Mouse (Mus musculus) thymus, adult 2 months (tissue): ENCODE measurements around the gene Gm20388. TPM values are rescaled to one million over a fixed set of nuclear protein-coding genes. Genes with fewer than 3 reads are reported as not detected.

ENCODE experiments used
- DNase-seq: peaks from one replicate; pipeline ENCODE4 v3.0.0; 2021
- H3K27ac ChIP-seq: fragments of 200-500 bp; 2 replicates; pipeline ENCODE4 v1.5.1; 2012; ENCODE audit warnings: low read length, control low read depth; ENCODE audit not compliant: control insufficient read depth, insufficient read depth
- H3K27me3 ChIP-seq: fragments of 200-500 bp; 2 replicates; pipeline ENCODE4 v1.6.1; 2012; ENCODE audit warnings: mild to moderate bottlenecking, low read length, moderate library complexity, mixed read lengths; ENCODE audit not compliant: control insufficient read depth, insufficient read depth
- H3K36me3 ChIP-seq: fragments of 200-500 bp; 2 replicates; pipeline ENCODE4 v1.6.1; 2012; ENCODE audit warnings: mild to moderate bottlenecking, low read length, moderate library complexity; ENCODE audit not compliant: control insufficient read depth, insufficient read depth
- H3K4me1 ChIP-seq: fragments of 200-500 bp; replicated peaks from 2 replicates; pipeline ENCODE4 v1.6.1; 2012; ENCODE audit warnings: low read length; ENCODE audit not compliant: control insufficient read depth, insufficient read depth
- H3K4me3 ChIP-seq: fragments of 200-500 bp; 2 replicates; pipeline ENCODE4 v1.5.1; 2012; ENCODE audit warnings: mild to moderate bottlenecking, low read length, control low read depth, moderate library complexity; ENCODE audit not compliant: control insufficient read depth, insufficient read depth
- CTCF ChIP-seq: fragments of 200-500 bp; IDR thresholded peaks from 2 replicates; pipeline ENCODE4 v1.5.1; 2012; ENCODE audit warnings: mild to moderate bottlenecking, control low read depth, low read length, moderate library complexity, borderline replicate concordance; ENCODE audit not compliant: control insufficient read depth, poor library complexity, insufficient read depth; ENCODE audit errors: extremely low read depth
- POLR2A ChIP-seq: fragments of 200-500 bp; IDR thresholded peaks from 2 replicates; pipeline ENCODE4 v1.6.1; 2012; ENCODE audit warnings: mild to moderate bottlenecking, low read length, control low read depth, moderate library complexity; ENCODE audit not compliant: control insufficient read depth, poor library complexity, insufficient read depth; ENCODE audit errors: extremely low read depth
- WGBS: fragments of 180-500 bp; shearing (Covaris S2); methylation state at CpG from one replicate; pipeline ENCODE4 v1.1.7; 2018; 5-methylcytosine and 5-hydroxymethylcytosine counted together
- polyA plus RNA-seq: library from polyadenylated mRNA; depleted of rRNA; stranded (reverse); fragments of >200 nt; gene quantifications from 2 replicates; pipeline ENCODE4 v1.2.3, GENCODE M21; 2012

Gene Gm20388
- polyA plus RNA-seq, 1 experiment, result 103 TPM

DNA sequence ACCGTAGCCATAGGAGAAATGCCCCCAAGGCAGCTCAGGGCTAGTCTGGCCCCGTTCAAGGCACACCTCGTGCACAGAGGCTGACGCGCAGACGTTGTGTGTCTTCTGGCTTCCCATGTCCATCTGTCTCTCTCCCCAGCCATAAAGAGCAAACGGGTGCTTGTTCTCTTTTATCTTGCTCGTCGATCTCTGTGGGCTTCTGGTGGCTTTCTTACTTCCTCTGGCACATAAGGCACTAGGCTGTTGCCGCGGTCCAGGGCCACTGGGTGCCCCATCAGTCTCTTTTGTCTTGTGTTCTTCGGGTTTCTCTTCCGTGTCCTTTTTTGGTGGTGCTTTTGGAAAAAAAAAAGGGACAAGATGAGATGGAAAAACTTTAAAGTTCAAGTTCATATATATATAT, 3934.5 kb downstream of the Gm20388 start:
- H3K4me3 ChIP-seq, result no peak overlapping the region
- no peak for DNase-seq
- H3K27ac ChIP-seq, result no peak overlapping the region
- TF ChIP-seq POLR2A (no peak), CTCF (no peak)
- peaks cover 4% of the 10 kb centered on the region for H3K4me1 ChIP-seq
- 12% methylated on average over 13 of the region's 13 CpGs for WGBS
- no peaks in the 10 kb centered on the region for H3K27me3 ChIP-seq
- H3K36me3 ChIP-seq, result peaks cover 6% of the 10 kb centered on the region

DNA sequence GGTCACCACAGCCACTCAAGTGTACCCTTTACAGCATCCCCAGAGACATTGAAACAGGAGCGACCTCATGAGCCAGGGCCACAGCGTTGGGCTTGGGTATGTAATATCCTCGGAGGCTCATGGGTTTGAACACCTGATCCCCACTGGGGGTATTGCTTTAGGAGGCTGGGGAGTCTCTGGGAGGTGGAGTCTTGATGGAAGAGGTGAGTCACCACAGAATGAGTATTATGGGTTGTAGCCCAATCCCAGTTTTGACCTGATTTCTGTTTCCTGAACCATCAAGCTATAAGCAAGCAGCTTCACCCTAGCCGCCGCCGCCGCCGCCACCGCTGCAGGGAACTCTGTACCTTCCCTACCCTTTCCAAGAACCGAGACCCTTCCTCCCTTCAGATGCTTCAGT, 3935.3 kb downstream of the Gm20388 start:
- H3K4me3 ChIP-seq, result no peak overlapping the region
- 96% methylated on average over 10 of the region's 10 CpGs for WGBS
- H3K36me3 ChIP-seq, result peaks cover 6% of the 10 kb centered on the region
- TF ChIP-seq POLR2A (no peak), CTCF (no peak)
- no peaks in the 10 kb centered on the region for H3K27me3 ChIP-seq
- H3K4me1 ChIP-seq, result peaks cover 4% of the 10 kb centered on the region
- H3K27ac ChIP-seq, result no peak overlapping the region
- DNase-seq, result no peak

DNA sequence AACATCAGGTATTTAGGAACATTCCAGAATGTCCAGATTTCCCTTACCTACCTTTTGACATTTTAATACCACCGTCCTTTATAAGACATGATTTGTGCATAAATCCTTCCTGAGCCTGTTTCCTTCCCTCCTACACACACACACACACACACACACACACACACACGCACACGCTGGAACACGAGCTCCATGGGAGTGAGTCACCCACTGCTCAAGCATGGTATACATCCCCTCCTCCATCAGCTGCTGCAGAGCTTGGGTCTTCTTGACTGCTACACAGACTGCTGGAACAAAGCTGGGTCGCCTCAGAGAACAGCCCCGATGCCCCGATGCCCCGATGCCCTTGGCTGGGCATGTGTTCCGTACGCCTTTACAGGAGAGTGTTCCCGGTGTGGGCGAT, 3935.9 kb downstream of the Gm20388 start:
- H3K27me3 ChIP-seq, result no peaks in the 10 kb centered on the region
- H3K4me3 ChIP-seq, result no peak overlapping the region
- H3K4me1 ChIP-seq, result peaks cover 4% of the 10 kb centered on the region

DNA sequence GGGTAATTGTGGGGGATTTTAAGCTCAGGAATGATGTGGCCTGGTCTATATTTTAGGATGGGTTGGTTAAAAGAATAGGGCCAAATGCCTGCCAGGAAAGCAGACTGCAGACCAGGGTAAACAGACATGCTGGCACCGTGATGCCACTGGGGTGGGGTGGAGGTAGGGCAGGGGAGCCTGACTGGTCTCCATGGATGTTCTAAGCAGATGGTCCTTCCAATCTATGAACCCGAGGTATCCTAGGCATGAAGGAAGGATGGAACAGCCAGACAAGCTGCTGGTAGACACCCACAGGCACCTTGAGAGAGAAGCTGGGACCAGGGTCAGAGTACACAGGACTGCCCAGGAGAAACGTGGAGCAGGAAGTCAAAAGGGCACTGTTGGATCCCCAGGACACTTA, 3936.9 kb downstream of the Gm20388 start:
- no peak overlapping the region for H3K4me3 ChIP-seq
- no peak overlapping the region for H3K27ac ChIP-seq
- DNase-seq, result no peak
- 91% methylated on average over 3 of the region's 3 CpGs for WGBS
- TF ChIP-seq CTCF, result no peak
- TF ChIP-seq POLR2A, result no peak
- no peaks in the 10 kb centered on the region for H3K27me3 ChIP-seq
- no peaks in the 10 kb centered on the region for H3K36me3 ChIP-seq
- H3K4me1 ChIP-seq, result peaks cover 4% of the 10 kb centered on the region

More for the DNA sequence above, 3935.9 kb downstream of the Gm20388 start:
- TF ChIP-seq POLR2A, result no peak
- no peak for TF ChIP-seq CTCF
- no peak overlapping the region for H3K27ac ChIP-seq
- peaks cover 6% of the 10 kb centered on the region for H3K36me3 ChIP-seq
- WGBS, result 95% methylated on average over 12 of the region's 12 CpGs
- no peak for DNase-seq

DNA sequence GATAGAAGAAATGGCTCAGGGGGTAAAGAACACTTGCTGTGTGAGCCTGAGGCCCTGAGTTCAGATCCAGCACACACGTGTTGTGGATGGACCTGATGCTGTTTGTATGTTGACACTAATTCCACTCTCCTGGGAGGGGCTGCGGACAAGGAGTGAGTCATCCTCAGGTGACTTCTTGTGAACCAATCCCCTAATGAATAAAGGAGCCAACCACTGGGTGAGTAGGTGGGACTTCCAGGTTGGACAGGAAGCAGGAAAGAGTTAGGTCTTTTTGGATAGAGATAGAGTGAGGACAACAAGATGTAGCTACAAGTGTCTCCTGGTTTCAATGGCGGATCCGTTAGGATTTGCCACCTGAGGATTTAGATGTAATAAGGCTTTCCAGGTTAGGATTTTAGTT, 3938.7 kb downstream of the Gm20388 start:
- Histone ChIP-seq H3K36me3 (no peaks in the 10 kb centered on the region), H3K4me1 (peaks cover 4% of the 10 kb centered on the region), H3K27me3 (no peaks in the 10 kb centered on the region), H3K4me3 (no peak overlapping the region), H3K27ac (no peak overlapping the region)
- TF ChIP-seq CTCF (no peak), POLR2A (no peak)
- 95% methylated on average over 4 of the region's 4 CpGs for WGBS
- no peak for DNase-seq

DNA sequence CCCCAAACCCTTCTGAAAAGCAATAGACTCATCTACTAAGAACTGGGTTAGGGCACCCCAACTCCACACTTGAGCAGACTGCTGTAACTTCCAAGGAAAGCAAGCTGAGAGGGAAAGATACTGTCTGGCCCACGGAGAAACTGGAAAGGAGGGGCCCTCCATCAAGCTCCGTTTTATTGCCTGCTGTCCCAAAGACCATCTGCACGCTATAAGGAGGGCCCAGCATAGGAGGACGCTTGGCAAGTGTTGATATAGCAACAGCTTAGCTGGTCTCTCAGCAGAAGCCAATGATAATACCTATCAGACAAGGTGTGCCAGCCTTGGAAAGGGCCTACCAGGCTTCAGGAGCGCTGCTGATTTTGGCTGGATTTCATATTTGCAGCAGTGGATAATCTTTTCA, 3940.9 kb downstream of the Gm20388 start:
- H3K36me3 ChIP-seq, result no peaks in the 10 kb centered on the region
- 94% methylated on average over 5 of the region's 5 CpGs for WGBS

DNA sequence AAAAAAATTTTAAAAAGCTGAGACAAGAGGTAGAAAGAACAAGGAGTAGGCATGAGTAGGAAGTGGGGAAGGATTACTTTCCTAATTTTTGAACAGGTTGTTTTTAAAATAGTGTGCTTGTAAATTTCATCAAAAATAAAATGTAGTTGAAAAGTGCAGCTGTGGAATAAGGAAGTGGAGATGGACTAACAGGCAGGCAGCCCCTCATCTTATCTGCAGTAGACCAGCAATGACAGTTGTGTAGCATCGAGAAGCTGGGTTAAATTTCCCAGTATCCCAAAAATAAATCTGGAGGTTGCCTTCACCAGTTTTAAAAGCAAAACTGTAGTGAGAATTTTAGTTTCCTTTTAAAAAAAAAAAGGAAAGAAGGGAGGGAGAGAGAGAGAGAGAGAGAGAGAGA, 3943.6 kb downstream of the Gm20388 start:
- TF ChIP-seq CTCF (no peak), POLR2A (no peak)
- Histone ChIP-seq H3K36me3 (no peaks in the 10 kb centered on the region), H3K27ac (no peak overlapping the region), H3K4me3 (no peak overlapping the region), H3K4me1 (peaks cover 6% of the 10 kb centered on the region), H3K27me3 (no peaks in the 10 kb centered on the region)
- DNase-seq, result no peak
- 77% methylated on average over 1 of the region's 1 CpGs for WGBS

More for the DNA sequence above, 3940.9 kb downstream of the Gm20388 start:
- no peaks in the 10 kb centered on the region for H3K4me1 ChIP-seq
- no peaks in the 10 kb centered on the region for H3K27me3 ChIP-seq
- TF ChIP-seq POLR2A (no peak), CTCF (no peak)
- no peak overlapping the region for H3K4me3 ChIP-seq
- DNase-seq, result no peak
- no peak overlapping the region for H3K27ac ChIP-seq

DNA sequence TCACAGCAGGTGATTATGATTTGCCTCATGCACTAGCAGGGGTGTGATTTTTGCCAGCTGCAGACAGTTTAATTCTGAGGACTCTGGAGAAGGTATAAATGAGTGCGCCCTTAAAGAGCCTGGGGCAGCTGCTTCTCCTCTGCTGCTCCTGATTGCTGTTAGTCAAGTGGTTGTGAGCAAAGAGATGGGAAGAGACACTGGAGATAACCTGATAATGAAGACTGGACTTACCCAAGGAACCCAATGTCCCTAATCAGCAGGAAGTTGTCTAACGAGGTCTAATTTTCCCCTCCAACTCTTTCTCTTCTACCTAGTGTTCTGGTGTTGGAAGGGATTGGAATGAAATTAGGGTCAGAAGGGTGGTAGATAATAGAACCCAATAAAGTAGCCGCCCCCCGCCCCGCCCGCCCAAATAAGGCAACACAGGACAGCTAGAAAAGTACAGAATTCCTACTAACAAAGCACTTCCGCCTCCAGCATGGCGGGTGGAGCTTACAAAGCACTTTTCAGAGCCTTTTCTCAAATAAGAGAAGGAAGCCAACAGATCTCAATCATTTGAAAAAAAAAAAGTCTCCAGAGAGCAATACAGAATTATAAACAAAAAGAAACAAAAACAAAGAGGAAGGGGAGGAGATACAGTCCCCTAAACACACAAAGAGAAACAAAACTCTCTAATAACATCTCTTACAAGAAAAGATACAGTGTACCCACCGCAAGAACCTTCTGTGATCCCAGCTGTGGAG, 3944.3 kb downstream of the Gm20388 start:
- Histone ChIP-seq H3K4me3 (no peak overlapping the region), H3K36me3 (no peaks in the 10 kb centered on the region), H3K4me1 (peaks cover 7% of the 10 kb centered on the region), H3K27me3 (no peaks in the 10 kb centered on the region), H3K27ac (no peak overlapping the region)
- over 99% methylated on average over 9 of the region's 9 CpGs for WGBS
- TF ChIP-seq CTCF (no peak), POLR2A (no peak)
- no peak for DNase-seq
